Mouse (Mus musculus) intestine, postnatal 0 days (tissue): ENCODE data around the gene Akap5. TPM values are rescaled to one million over a fixed set of nuclear protein-coding genes. Genes with fewer than 3 reads are reported as not detected.

Source experiments
- ATAC-seq: fragments of 200-750 bp; cut with Nextera tagmentation; 2 replicates; pipeline ENCODE4 v1.8.0; 2017; ENCODE audit warnings: mild to moderate bottlenecking, moderate TSS enrichment, moderate library complexity
- H3K27ac ChIP-seq: fragments of 300-500 bp; sonication (generic); 2 replicates; pipeline ENCODE4 v1.5.1; 2014; ENCODE audit warnings: mild to moderate bottlenecking, low read depth, low read length, moderate library complexity
- H3K27me3 ChIP-seq: fragments of 300-500 bp; sonication (generic); replicated peaks from 2 replicates; pipeline ENCODE4 v1.6.1; 2014; ENCODE audit warnings: low read length, mixed read lengths; ENCODE audit not compliant: control insufficient read depth, insufficient read depth
- H3K36me3 ChIP-seq: fragments of 300-500 bp; sonication (generic); 2 replicates; pipeline ENCODE4 v1.6.1; 2014; ENCODE audit warnings: mild to moderate bottlenecking, moderate library complexity; ENCODE audit not compliant: control insufficient read depth, insufficient read depth
- H3K4me1 ChIP-seq: fragments of 300-500 bp; sonication (generic); replicated peaks from 2 replicates; pipeline ENCODE4 v1.6.1; 2014; ENCODE audit warnings: antibody characterized with exemption, low read length, mixed read lengths; ENCODE audit not compliant: control insufficient read depth, insufficient read depth
- H3K4me2 ChIP-seq: fragments of 300-500 bp; sonication (generic); replicated peaks from 2 replicates; pipeline ENCODE4 v1.6.1; 2014; ENCODE audit warnings: low read depth, mild to moderate bottlenecking, moderate library complexity
- H3K4me3 ChIP-seq: fragments of 300-500 bp; sonication (generic); 2 replicates; pipeline ENCODE4 v1.5.1; 2014; ENCODE audit warnings: low read depth, low read length
- H3K9ac ChIP-seq: fragments of 300-500 bp; sonication (generic); 2 replicates; pipeline ENCODE4 v1.6.1; 2014; ENCODE audit warnings: mild to moderate bottlenecking, low read depth, low read length
- H3K9me3 ChIP-seq: fragments of 300-500 bp; sonication (generic); 2 replicates; pipeline ENCODE4 v1.6.1; 2016; ENCODE audit warnings: mixed run types; ENCODE audit not compliant: control insufficient read depth
- CTCF ChIP-seq: sonication (generic); IDR thresholded peaks from 2 replicates; pipeline ENCODE4 v1.5.1; 2016; ENCODE audit warnings: low read depth, mild to moderate bottlenecking, control low read depth, antibody characterized with exemption, moderate library complexity
- WGBS: fragments of 180-500 bp; shearing (Covaris S2); extraction: QIAGEN DNeasy Blood & Tissue Kit; methylation state at CpG from one replicate; pipeline ENCODE4 v1.1.7; 2014; 5-methylcytosine and 5-hydroxymethylcytosine counted together
- polyA plus RNA-seq: library from polyadenylated mRNA; unstranded; fragments of >200 nt; fragmentation: Nextera tagmentation; extraction: Ambion mirVana; gene quantifications from 2 replicates; pipeline ENCODE4 v1.2.1, GENCODE M21; 2015

Gene Akap5
- polyA plus RNA-seq, 1 experiment from 2014 or later: 0.85 TPM

DNA sequence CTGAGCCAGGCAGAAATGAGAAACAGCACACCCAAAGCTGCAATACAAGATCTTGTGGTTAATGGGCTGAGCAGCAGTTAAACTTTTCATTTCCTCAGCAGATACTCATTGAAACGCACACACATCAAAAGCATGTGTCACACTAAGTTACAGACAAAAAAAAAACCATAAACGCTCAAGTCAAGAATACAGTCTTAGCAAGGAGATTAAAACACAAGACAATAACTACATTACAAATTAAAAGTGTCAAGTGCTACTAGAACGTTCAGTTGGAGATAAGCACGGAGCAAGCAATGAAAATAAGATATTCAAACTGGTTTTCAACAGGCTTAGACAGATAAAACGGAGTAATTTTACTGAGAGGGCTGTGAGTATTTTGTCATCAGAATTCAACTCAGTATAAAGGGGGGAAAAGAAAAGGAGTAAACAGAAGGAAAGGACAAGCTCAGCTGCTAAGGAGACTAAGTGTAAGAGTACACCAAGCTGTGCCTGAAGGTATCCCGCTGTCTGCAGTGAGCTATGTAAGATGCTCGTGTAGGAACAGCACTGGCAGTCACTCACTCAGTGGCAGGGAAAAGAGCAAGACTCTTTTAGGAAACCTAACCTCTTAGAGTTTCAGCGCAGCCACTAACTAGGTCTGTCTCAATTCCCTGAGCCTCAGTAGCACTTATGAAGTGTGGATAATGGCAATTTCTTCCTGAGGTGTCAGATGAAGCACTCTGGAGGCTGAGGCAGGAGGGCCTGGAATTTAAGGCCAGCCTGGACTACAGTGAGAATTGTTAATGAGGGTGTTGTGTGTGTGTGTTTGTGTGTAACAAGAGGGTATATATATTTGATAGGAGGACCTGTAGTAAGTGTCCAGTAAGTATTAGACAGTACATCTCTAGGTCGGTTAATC lies 37.0 kb downstream of the Akap5 start:
- ATAC-seq: no peak
- Histone ChIP-seq H3K4me1 (no peaks in the 10 kb centered on the region), H3K36me3 (no peaks in the 10 kb centered on the region), H3K27me3 (no peaks in the 10 kb centered on the region), H3K9me3 (no peaks in the 10 kb centered on the region), H3K9ac (no peak overlapping the region), H3K27ac (no peak overlapping the region), H3K4me2 (no peak overlapping the region), H3K4me3 (no peak overlapping the region)
- no peak for TF ChIP-seq CTCF
- 66% methylated on average over 9 of the region's 9 CpGs for WGBS

- WGBS: 73% methylated on average over 9 of the region's 9 CpGs
Measured at GRCm38 (mm10) chr12:76362303-76362676, 37.6 kb downstream of the Akap5 start.

DNA sequence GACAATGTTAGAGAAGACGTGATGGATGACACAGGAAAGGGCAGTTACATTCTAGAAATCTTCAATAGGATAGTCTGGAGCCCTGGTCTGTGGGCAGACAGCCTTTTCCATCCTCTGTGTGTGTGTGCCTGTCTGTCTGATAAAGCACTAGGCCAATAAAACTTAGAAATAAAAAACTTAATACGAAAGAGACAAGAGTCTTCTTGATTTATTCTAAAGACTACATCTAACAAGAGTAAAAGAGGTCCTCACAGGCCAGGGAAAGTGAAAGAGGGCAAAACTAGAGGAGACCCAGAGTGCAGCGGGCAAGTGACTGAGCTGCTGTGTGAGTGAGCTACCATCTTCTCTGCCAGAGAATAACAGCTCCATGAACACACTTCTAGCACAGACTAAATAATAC lies 41.6 kb downstream of the Akap5 start:
- Histone ChIP-seq H3K4me1 (no peaks in the 10 kb centered on the region; the same call in 1 of the 2 replicates), H3K4me2 (no peak overlapping the region), H3K36me3 (no peaks in the 10 kb centered on the region), H3K27me3 (no peaks in the 10 kb centered on the region), H3K9ac (no peak overlapping the region), H3K27ac (no peak overlapping the region), H3K9me3 (no peaks in the 10 kb centered on the region), H3K4me3 (no peak overlapping the region)
- ATAC-seq: no peak
- WGBS: 77% methylated on average over 3 of the region's 3 CpGs
- TF ChIP-seq CTCF: no peak

More at GRCm38 (mm10) chr12:76362303-76362676, 37.6 kb downstream of the Akap5 start:
- no peak for TF ChIP-seq CTCF
- Histone ChIP-seq H3K9ac (no peak overlapping the region), H3K36me3 (no peaks in the 10 kb centered on the region), H3K27me3 (no peaks in the 10 kb centered on the region), H3K4me3 (no peak overlapping the region), H3K4me2 (no peak overlapping the region), H3K27ac (no peak overlapping the region), H3K4me1 (no peaks in the 10 kb centered on the region), H3K9me3 (no peaks in the 10 kb centered on the region)
- ATAC-seq: no peak

- Histone ChIP-seq H3K4me3 (no peak overlapping the region), H3K9ac (no peak overlapping the region)
Measured at GRCm38 (mm10) chr12:76367096-76367995, 42.7 kb downstream of the Akap5 start.

GRCm38 (mm10) chr12:76368201-76368789 lies 43.6 kb downstream of the Akap5 start:
- no peaks in the 10 kb centered on the region for H3K27me3 ChIP-seq
- H3K4me1 ChIP-seq: peaks cover 6% of the 10 kb centered on the region; the same call in 1 of the 2 replicates
- peak overlapping the region; percentile 75 for H3K4me2 ChIP-seq
- no peaks in the 10 kb centered on the region for H3K36me3 ChIP-seq
- no peaks in the 10 kb centered on the region for H3K9me3 ChIP-seq
- H3K4me3 ChIP-seq: peak overlapping the region; percentile 97
- peak overlapping the region; percentile 96 for H3K9ac ChIP-seq
- no peak for TF ChIP-seq CTCF
- 21% methylated on average over 9 of the region's 9 CpGs for WGBS
- H3K27ac ChIP-seq: no peak overlapping the region
- ATAC-seq: no peak

More at GRCm38 (mm10) chr12:76367096-76367995, 42.7 kb downstream of the Akap5 start:
- no peak overlapping the region for H3K27ac ChIP-seq
- TF ChIP-seq CTCF: no peak
- peak overlapping the region; percentile 75 for H3K4me2 ChIP-seq
- WGBS: 35% methylated on average over 14 of the region's 14 CpGs
- H3K4me1 ChIP-seq: peaks cover 3% of the 10 kb centered on the region; the same call in 1 of the 2 replicates
- no peaks in the 10 kb centered on the region for H3K9me3 ChIP-seq
- no peak for ATAC-seq
- no peaks in the 10 kb centered on the region for H3K27me3 ChIP-seq
- H3K36me3 ChIP-seq: no peaks in the 10 kb centered on the region
